Comparison of ENCODE assay signal across 23 mouse cellular contexts in genomic region chr3:107785546-107785945, GRCm38 (mm10). TPM values are rescaled to one million over a fixed set of nuclear protein-coding genes. Genes with fewer than 3 reads are reported as not detected.
DNase-seq lines count a peak whose midpoint lies in the region; ATAC-seq lines count a peak whose summit lies in the region.
"Had no signal": no experiment of that assay in that cellular context is flagged by ENCODE, and none has a peak within 500 bp of the region (broad histone marks: within the 10 kb centered on the region; RNA-seq: fewer than 3 reads in every experiment).

No protein-coding gene starts in this region.

- 36% methylated on average over 4 of the region's 4 CpGs for WGBS in heart, embryonic 11.5 days (ENCODE audit: insufficient replicate concordance)
- WGBS in heart, embryonic 13.5 days, result 29% methylated on average over 4 of the region's 4 CpGs
- WGBS in heart, embryonic 16.5 days, result 35% methylated on average over 4 of the region's 4 CpGs

- no peaks in the 10 kb centered on the region for H3K36me3 ChIP-seq in heart, embryonic 11.5 days (ENCODE audit: control insufficient read depth, insufficient read depth, low read length)
- no peaks in the 10 kb centered on the region for H3K36me3 ChIP-seq in heart, embryonic 13.5 days
- H3K36me3 ChIP-seq in heart, embryonic 16.5 days (ENCODE audit: control insufficient read depth, insufficient read depth), result no peaks in the 10 kb centered on the region
- H3K36me3 ChIP-seq: embryonic facial prominence, embryonic 13.5 days; embryonic facial prominence, embryonic 15.5 days; forebrain, embryonic 10.5 days; forebrain, embryonic 12.5 days had no signal

- H3K27me3 ChIP-seq in heart, embryonic 11.5 days (ENCODE audit: control insufficient read depth, insufficient read depth, low read length), result no peaks in the 10 kb centered on the region
- H3K27me3 ChIP-seq in heart, embryonic 13.5 days (replicated peaks), result no peaks in the 10 kb centered on the region
- no peaks in the 10 kb centered on the region for H3K27me3 ChIP-seq in heart, embryonic 16.5 days (ENCODE audit: control insufficient read depth, insufficient read depth, low read length)
- H3K27me3 ChIP-seq: embryonic facial prominence, embryonic 13.5 days; embryonic facial prominence, embryonic 15.5 days had no signal

- no peak overlapping the region for H3K9ac ChIP-seq in heart, embryonic 11.5 days (ENCODE audit: low read depth, low read length)
- no peak overlapping the region for H3K9ac ChIP-seq in heart, embryonic 13.5 days
- H3K9ac ChIP-seq in heart, embryonic 16.5 days (ENCODE audit: low read length), result no peak overlapping the region
- H3K9ac ChIP-seq: embryonic facial prominence, embryonic 13.5 days; embryonic facial prominence, embryonic 15.5 days; forebrain, embryonic 12.5 days had no signal

- DNase-seq in heart, adult 18-20 months, result no peak
- DNase-seq in heart, postnatal 36 days, result no peak
- DNase-seq in heart, adult 9 months (ENCODE audit: low spot score in 2 of 2), result no peak
- no peak for DNase-seq in lung, postnatal 25 days (ENCODE audit: low spot score)
- DNase-seq: adrenal gland, adult 2 months; adrenal gland, postnatal 10 days; adrenal gland, postnatal 25 days; cerebellum, adult 11 months; cerebellum, adult 18-20 months; cerebellum, adult 8-10 months; cerebellum, adult 9-11 months; cerebellum, postnatal 14 days; cerebellum, postnatal 36 days; embryo, embryonic 11 days had no signal

- 0 out of 2 replicates have a peak overlapping the region, but pooled peaks have one; percentile 14 for H3K4me2 ChIP-seq in heart, embryonic 11.5 days
- 0 out of 2 replicates have a peak overlapping the region, but pooled peaks have one; percentile 22 for H3K4me2 ChIP-seq in heart, embryonic 13.5 days
- H3K4me2 ChIP-seq in heart, embryonic 16.5 days (ENCODE audit: low read depth, low read length), result no peak overlapping the region; the same call in 1 of the 2 replicates
- H3K4me2 ChIP-seq: embryonic facial prominence, embryonic 13.5 days; embryonic facial prominence, embryonic 15.5 days; forebrain, embryonic 12.5 days had no signal

- H3K4me3 ChIP-seq in heart, embryonic 11.5 days (ENCODE audit: low read depth, low read length), result no peak overlapping the region
- H3K4me3 ChIP-seq in heart, embryonic 13.5 days, result no peak overlapping the region
- H3K4me3 ChIP-seq in heart, embryonic 16.5 days (ENCODE audit: low read length), result no peak overlapping the region
- H3K4me3 ChIP-seq: embryonic facial prominence, embryonic 13.5 days; embryonic facial prominence, embryonic 15.5 days; erythroblast, embryonic 14.5 days; forebrain, embryonic 10.5 days; forebrain, embryonic 12.5 days had no signal

- no peaks in the 10 kb centered on the region for H3K9me3 ChIP-seq in heart, embryonic 11.5 days (replicated peaks; ENCODE audit: control insufficient read depth, low read length)
- no peaks in the 10 kb centered on the region for H3K9me3 ChIP-seq in heart, embryonic 13.5 days
- H3K9me3 ChIP-seq in heart, embryonic 16.5 days (replicated peaks; ENCODE audit: control insufficient read depth, low read length), result no peaks in the 10 kb centered on the region
- H3K9me3 ChIP-seq: embryonic facial prominence, embryonic 13.5 days; embryonic facial prominence, embryonic 15.5 days; forebrain, embryonic 10.5 days; forebrain, embryonic 12.5 days had no signal

- ATAC-seq in heart, embryonic 11.5 days (replicated peaks; ENCODE audit: insufficient number of reproducible peaks, low FRiP score, low TSS enrichment), result no peak
- no peak for ATAC-seq in heart, embryonic 13.5 days (ENCODE audit: extremely low read depth, insufficient number of reproducible peaks, low FRiP score, low TSS enrichment)
- no peak; the same call in 1 of the 2 replicates for ATAC-seq in heart, embryonic 16.5 days (replicated peaks; ENCODE audit: extremely low read depth, insufficient read depth, low FRiP score)
- ATAC-seq: forebrain, embryonic 14.5 days had no signal

- peak overlapping the region; percentile 29; the same call in 1 of the 2 replicates for H3K27ac ChIP-seq in heart, embryonic 11.5 days (ENCODE audit: low read depth, low read length)
- peak overlapping the region; percentile 36 for H3K27ac ChIP-seq in heart, embryonic 13.5 days (replicated peaks)
- 0 out of 2 replicates have a peak overlapping the region, but pooled peaks have one; percentile 10 for H3K27ac ChIP-seq in heart, embryonic 16.5 days (ENCODE audit: low read length)
- H3K27ac ChIP-seq: embryonic facial prominence, embryonic 13.5 days; embryonic facial prominence, embryonic 15.5 days; forebrain, embryonic 10.5 days; forebrain, embryonic 12.5 days had no signal

- intact Hi-C loops in heart, postnatal 36 days (cut with DNase I), result no loop called here

- peaks cover 31% of the 10 kb centered on the region for H3K4me1 ChIP-seq in heart, embryonic 11.5 days (ENCODE audit: control insufficient read depth, insufficient read depth, low read length)
- H3K4me1 ChIP-seq in heart, embryonic 13.5 days, result peaks cover 39% of the 10 kb centered on the region
- H3K4me1 ChIP-seq in heart, embryonic 16.5 days (ENCODE audit: control insufficient read depth, insufficient read depth, low read length), result peaks cover 25% of the 10 kb centered on the region

RNA-seq across cellular contexts. Expression of gene Csf1, which starts 25.3 kb away (rescaled TPM):
- 10.7 and 11.0 TPM in 2 replicates for polyA plus RNA-seq in heart, embryonic 11.5 days (2014; fragmentation: Nextera tagmentation; extraction: Ambion mirVana)
- total RNA-seq in heart, adult 18-20 months (2021), result 10 to 100 TPM; 25.5 to 25.8 TPM
- 8.3 and 11.6 TPM in 2 replicates for polyA plus RNA-seq in heart, embryonic 13.5 days (2015; fragmentation: Nextera tagmentation; extraction: Ambion mirVana)
- total RNA-seq in heart, postnatal 36 days (2021), result 10 to 100 TPM; 34.4 to 49.5 TPM
- 8.8 and 10.2 TPM in 2 replicates for polyA plus RNA-seq in heart, embryonic 16.5 days (2015; fragmentation: Nextera tagmentation; extraction: Ambion mirVana)
